Mouse (Mus musculus) forebrain, embryonic 14.5 days (tissue): ENCODE data around the gene Cntn4. TPM values are rescaled to one million over a fixed set of nuclear protein-coding genes. Genes with fewer than 3 reads are reported as not detected.

Experiments
- ATAC-seq: fragments of 200-750 bp; cut with Nextera tagmentation; 2 replicates; pipeline ENCODE4 v1.8.0; 2017; ENCODE audit warnings: mild to moderate bottlenecking, moderate library complexity
- DNase-seq: peaks from one replicate; pipeline ENCODE4 v3.0.0-alpha.2; 2015; ENCODE audit warnings: low spot score
- H3K27ac ChIP-seq: fragments of 300-500 bp; sonication (generic); 2 replicates; pipeline ENCODE4 v1.5.1; 2014; ENCODE audit warnings: low read depth, mild to moderate bottlenecking, control low read depth, low read length, moderate library complexity
- H3K27me3 ChIP-seq: fragments of 300-500 bp; sonication (generic); replicated peaks from 2 replicates; pipeline ENCODE4 v1.6.1; 2014; ENCODE audit warnings: low read length, control low read depth, mixed read lengths; ENCODE audit not compliant: control insufficient read depth, insufficient read depth
- H3K36me3 ChIP-seq: fragments of 300-500 bp; sonication (generic); 2 replicates; pipeline ENCODE4 v1.6.1; 2014; ENCODE audit warnings: low read length, control low read depth; ENCODE audit not compliant: control insufficient read depth, insufficient read depth
- H3K4me1 ChIP-seq: fragments of 300-500 bp; sonication (generic); 2 replicates; pipeline ENCODE4 v1.6.1; 2014; ENCODE audit warnings: antibody characterized with exemption, low read length, control low read depth; ENCODE audit not compliant: control insufficient read depth, insufficient read depth
- H3K4me2 ChIP-seq: fragments of 300-500 bp; sonication (generic); 2 replicates; pipeline ENCODE4 v1.6.1; 2014; ENCODE audit warnings: mild to moderate bottlenecking, control low read depth, low read length
- H3K4me3 ChIP-seq: fragments of 300-500 bp; sonication (generic); 2 replicates; pipeline ENCODE4 v1.5.1; 2014; ENCODE audit warnings: low read depth, low read length, control low read depth
- H3K9ac ChIP-seq: fragments of 300-500 bp; sonication (generic); 2 replicates; pipeline ENCODE4 v1.6.1; 2014; ENCODE audit warnings: mild to moderate bottlenecking, low read length, control low read depth, moderate library complexity
- H3K9me3 ChIP-seq: fragments of 300-500 bp; sonication (generic); replicated peaks from 2 replicates; pipeline ENCODE4 v1.6.1; 2016; ENCODE audit warnings: low read length, control low read depth, mixed read lengths; ENCODE audit not compliant: control insufficient read depth
- WGBS: fragments of 180-500 bp; shearing (Covaris S2); extraction: QIAGEN DNeasy Blood & Tissue Kit; methylation state at CpG from one replicate; pipeline ENCODE4 v1.1.7; 2014; 5-methylcytosine and 5-hydroxymethylcytosine counted together
- polyA plus RNA-seq: library from polyadenylated mRNA; unstranded; fragments of >200 nt; fragmentation: Nextera tagmentation; extraction: Ambion mirVana; gene quantifications from 2 replicates; pipeline ENCODE4 v1.2.1, GENCODE M21; 2014

Gene Cntn4
- polyA plus RNA-seq, 1 experiment from 2014 or later, result 6.6 TPM

DNA sequence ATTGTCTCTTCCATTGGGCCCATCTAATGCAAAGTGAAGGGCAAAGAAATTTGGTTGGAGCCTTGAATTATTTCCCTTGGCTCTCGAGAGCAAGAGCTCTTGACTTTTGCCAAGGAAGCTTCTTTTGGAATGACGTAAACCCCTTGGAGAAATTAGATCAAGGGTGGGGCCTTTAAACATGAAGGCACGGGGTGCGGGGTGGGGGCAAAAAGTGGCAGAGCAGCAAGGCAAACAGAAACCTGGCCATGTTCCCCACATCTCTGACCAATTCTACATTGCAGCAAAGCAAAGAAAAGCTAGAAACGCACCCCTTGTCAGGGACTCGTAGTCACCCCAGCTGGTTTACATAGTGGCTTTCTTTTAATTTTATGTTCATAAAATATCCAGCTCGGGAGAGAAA lies 887.9 kb downstream of the Cntn4 start:
- ATAC-seq, result no peak
- no peak for DNase-seq
- no peak overlapping the region for H3K27ac ChIP-seq

DNA sequence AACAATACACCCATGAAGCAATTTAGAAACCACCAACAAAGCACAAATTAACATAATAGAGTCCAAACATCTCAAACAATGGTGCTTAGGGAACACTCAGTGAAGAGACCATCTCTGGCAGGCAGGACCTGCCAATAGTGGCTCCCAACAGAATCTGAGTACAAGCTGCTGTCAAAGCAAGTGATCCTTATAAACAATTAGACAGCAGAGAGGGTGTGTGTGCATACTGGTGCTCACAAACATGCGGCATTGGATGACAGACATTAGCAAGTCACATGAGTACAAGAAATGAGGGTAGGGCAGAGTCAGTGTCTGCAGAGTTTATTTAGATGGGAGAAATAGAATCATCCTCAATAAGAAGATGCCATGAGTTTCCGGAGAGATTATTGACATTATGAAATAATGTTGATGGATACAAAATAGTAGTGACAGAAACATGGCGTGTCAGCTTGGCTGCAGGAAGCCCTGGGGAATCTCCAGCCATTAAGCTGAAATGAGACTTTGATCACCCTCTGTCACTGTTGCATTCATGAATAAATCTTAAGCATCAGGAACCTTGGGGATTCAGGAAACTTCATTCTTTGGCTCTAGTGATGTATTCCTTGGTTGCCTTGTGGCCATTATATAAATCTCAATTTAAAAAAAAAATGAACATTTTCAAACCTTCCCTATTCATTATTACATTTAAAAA lies 888.5 kb downstream of the Cntn4 start:
- Histone ChIP-seq H3K4me1 (no peaks in the 10 kb centered on the region), H3K36me3 (no peaks in the 10 kb centered on the region), H3K27ac (no peak overlapping the region), H3K4me3 (no peak overlapping the region), H3K9me3 (no peaks in the 10 kb centered on the region), H3K27me3 (no peaks in the 10 kb centered on the region), H3K4me2 (no peak overlapping the region), H3K9ac (no peak overlapping the region)
- ATAC-seq (peak; percentile 31; the same call in 1 of the 2 replicates), DNase-seq (peak; percentile 12)
- WGBS, result 72% methylated on average over 3 of the region's 3 CpGs

More for the DNA sequence above, 887.9 kb downstream of the Cntn4 start:
- Histone ChIP-seq H3K9ac (no peak overlapping the region), H3K9me3 (no peaks in the 10 kb centered on the region), H3K4me1 (no peaks in the 10 kb centered on the region), H3K27me3 (no peaks in the 10 kb centered on the region), H3K4me2 (no peak overlapping the region), H3K36me3 (no peaks in the 10 kb centered on the region), H3K4me3 (no peak overlapping the region)
- 84% methylated on average over 7 of the region's 7 CpGs for WGBS

DNA sequence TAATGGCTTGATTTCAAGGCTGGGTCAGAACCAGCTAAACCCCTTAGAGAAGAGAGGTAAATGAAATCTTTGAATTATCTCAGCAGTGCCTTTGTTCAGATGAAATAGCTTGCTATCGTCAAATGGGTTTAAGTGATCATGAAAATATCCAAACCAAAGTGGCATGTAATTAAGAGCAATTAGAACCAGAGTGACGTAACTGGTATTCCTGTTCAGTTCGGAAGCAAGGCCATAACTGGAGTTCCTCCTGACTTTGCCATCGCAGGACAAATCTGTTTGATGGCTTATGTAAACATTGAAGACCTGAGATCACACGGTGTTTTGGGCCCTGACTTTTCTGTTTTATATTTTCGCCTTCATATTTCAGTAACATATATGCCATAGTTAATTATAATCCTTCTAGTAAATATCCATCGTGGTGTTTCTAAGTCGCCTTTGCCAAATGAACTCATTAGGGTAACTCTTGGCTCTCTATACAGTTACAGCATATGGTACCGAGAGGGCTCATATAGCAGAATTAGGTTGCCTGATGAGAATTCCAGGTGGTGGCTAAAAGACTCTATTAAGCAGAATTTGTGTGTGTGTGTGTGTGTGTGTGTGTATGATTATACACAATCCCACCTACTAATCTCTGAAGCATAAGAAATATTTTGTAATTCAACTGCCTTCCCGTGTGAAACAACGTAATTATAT lies 889.6 kb downstream of the Cntn4 start:
- 69% methylated on average over 11 of the region's 11 CpGs for WGBS
- no peaks in the 10 kb centered on the region for H3K9me3 ChIP-seq
- H3K4me3 ChIP-seq, result no peak overlapping the region
- no peak overlapping the region for H3K9ac ChIP-seq
- no peaks in the 10 kb centered on the region for H3K4me1 ChIP-seq
- no peak overlapping the region for H3K4me2 ChIP-seq
- H3K27me3 ChIP-seq, result no peaks in the 10 kb centered on the region
- no peaks in the 10 kb centered on the region for H3K36me3 ChIP-seq
- ATAC-seq, result peak; percentile 74
- peak; percentile 65 for DNase-seq
- H3K27ac ChIP-seq, result no peak overlapping the region

DNA sequence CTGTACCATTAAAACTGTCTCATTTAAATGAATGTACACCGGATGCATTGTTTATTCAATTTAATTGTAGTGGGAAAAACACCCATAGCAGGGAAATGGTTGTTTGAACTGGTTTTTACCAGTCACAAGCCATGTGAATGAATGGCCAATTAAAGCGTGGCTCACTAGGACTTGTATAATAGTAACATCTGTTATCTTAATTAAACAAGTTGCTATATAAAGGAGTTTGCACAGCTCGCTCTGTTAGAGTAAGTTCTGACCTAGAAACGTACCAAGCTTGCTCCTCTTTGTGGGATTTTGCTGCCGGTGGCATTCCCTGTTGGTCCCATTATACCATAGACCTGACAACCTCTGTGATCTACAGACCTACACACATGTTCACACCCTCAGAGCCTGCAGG lies 902.7 kb downstream of the Cntn4 start:
- WGBS, result 20% methylated on average over 5 of the region's 5 CpGs
- H3K9ac ChIP-seq, result no peak overlapping the region
- H3K36me3 ChIP-seq, result no peaks in the 10 kb centered on the region
- H3K4me2 ChIP-seq, result no peak overlapping the region
- H3K9me3 ChIP-seq, result no peaks in the 10 kb centered on the region
- H3K27ac ChIP-seq, result no peak overlapping the region
- DNase-seq (peak; percentile 59), ATAC-seq (peak; percentile 70)
- peaks cover 5% of the 10 kb centered on the region; the same call in 1 of the 2 replicates for H3K4me1 ChIP-seq
- H3K4me3 ChIP-seq, result no peak overlapping the region
- H3K27me3 ChIP-seq, result no peaks in the 10 kb centered on the region

DNA sequence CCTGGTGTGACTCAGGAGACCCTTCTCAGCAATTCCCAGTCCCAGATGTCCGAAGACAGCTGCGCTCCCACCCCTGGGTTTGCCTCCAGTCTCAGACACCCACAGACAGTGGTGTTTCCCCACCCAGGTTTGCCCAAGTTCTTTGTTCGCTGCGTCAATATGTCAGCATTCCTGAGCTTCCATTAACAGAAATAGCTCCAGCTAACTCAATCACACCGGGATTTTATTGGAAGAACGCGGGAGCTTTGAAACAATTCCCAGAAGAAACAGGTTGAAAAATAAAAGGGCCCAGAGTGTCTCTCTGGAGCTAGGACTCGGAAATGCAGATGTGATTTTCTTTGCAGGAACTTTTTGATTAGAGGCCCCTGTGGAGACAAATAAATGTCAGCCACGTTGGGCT lies 916.3 kb downstream of the Cntn4 start:
- DNase-seq (no peak), ATAC-seq (no peak)
- no peaks in the 10 kb centered on the region for H3K27me3 ChIP-seq
- WGBS, result 14% methylated on average over 9 of the region's 9 CpGs
- no peaks in the 10 kb centered on the region for H3K4me1 ChIP-seq
- no peak overlapping the region for H3K27ac ChIP-seq
- H3K9ac ChIP-seq, result no peak overlapping the region
- H3K36me3 ChIP-seq, result no peaks in the 10 kb centered on the region
- H3K9me3 ChIP-seq, result no peaks in the 10 kb centered on the region
- H3K4me3 ChIP-seq, result no peak overlapping the region
- no peak overlapping the region for H3K4me2 ChIP-seq

DNA sequence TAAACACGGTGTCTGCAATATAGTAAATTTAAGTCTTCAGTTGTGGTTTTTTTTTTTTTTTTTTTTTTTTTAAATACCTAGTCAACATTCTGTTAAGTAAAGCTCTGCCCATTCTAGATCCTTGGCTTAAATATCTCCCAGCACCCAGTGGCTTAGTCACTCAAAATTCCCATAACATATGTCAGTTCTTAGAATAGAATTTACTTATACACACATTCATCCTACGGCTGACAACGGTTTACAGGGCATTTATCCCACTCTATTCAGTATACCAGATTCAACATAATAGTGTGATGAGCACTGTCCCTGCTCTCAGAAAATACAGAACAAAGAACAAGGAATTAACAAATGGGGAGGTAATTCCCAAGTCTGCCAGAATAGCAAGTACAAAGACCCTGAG lies 939.6 kb downstream of the Cntn4 start:
- Histone ChIP-seq H3K4me3 (no peak overlapping the region), H3K4me2 (no peak overlapping the region), H3K27ac (no peak overlapping the region), H3K9ac (no peak overlapping the region), H3K27me3 (no peaks in the 10 kb centered on the region), H3K9me3 (no peaks in the 10 kb centered on the region), H3K4me1 (no peaks in the 10 kb centered on the region), H3K36me3 (no peaks in the 10 kb centered on the region)
- no peak for ATAC-seq
- WGBS, result 87% methylated on average over 3 of the region's 3 CpGs
- no peak for DNase-seq

DNA sequence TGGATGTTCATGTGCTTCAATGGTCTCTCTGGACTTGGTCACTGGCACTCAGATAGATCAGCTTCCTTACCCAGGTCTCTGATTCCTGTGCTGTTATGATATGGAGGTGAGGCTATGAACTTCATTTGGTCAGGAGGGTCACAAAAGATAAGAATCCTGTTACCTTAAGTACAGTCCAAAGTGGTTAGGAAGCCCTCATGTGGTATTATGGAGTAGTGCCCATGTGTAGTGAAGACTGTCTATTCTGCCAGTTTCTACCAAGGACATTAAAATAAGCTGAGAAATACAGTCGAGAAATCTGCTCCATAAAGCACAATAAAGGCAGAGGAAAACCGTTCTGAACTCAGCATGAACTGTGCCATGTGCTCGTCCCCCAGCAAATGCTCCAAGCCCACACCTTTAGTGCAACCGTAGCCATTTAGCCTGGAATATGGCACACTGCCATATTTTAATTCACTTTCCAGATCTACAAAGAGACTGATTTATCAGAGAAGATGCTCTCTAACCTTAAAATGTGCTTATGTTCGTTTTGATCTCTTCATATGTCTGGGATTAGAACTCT lies 943.8 kb downstream of the Cntn4 start:
- H3K4me2 ChIP-seq, result no peak overlapping the region
- H3K27me3 ChIP-seq, result no peaks in the 10 kb centered on the region
- no peak overlapping the region for H3K9ac ChIP-seq
- H3K9me3 ChIP-seq, result no peaks in the 10 kb centered on the region
- H3K27ac ChIP-seq, result no peak overlapping the region
- no peaks in the 10 kb centered on the region for H3K4me1 ChIP-seq
- WGBS, result 51% methylated on average over 5 of the region's 5 CpGs
- peak; percentile 43; the same call in 1 of the 2 replicates for ATAC-seq
- DNase-seq, result peak; percentile 40
- H3K4me3 ChIP-seq, result no peak overlapping the region
- H3K36me3 ChIP-seq, result no peaks in the 10 kb centered on the region

DNA sequence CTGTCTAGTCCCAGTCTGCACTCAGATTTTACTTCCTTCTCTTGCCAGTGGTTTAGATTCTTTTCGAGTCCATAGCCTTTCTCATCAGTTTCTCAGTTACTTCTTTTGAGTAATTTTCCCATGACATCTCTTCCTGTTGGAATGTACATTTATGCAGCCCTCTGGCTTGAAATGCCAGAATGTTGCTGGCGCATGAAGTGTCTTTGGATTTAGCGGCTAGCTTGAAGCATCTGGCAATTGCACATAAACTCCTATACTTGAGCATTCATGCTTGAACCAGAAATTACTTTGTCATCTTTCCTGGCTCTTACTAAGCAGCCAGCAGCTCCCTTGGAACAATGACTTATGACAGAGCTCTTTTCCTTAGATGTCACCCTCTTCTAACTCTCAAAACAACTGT lies 965.6 kb downstream of the Cntn4 start:
- no peak for DNase-seq
- Histone ChIP-seq H3K9me3 (no peaks in the 10 kb centered on the region), H3K27me3 (no peaks in the 10 kb centered on the region), H3K4me1 (no peaks in the 10 kb centered on the region), H3K4me2 (no peak overlapping the region), H3K36me3 (no peaks in the 10 kb centered on the region), H3K27ac (no peak overlapping the region), H3K9ac (no peak overlapping the region), H3K4me3 (no peak overlapping the region)
- WGBS, result 92% methylated on average over 3 of the region's 3 CpGs
- ATAC-seq, result no peak
